Mouse (Mus musculus): ENCODE results near the gene Rrm1. TPM values are rescaled to one million over a fixed set of nuclear protein-coding genes. Genes with fewer than 3 reads are reported as not detected.
"Not testable (repeated sequence)": the region's sequence is repeated elsewhere in the genome, so short reads cannot be mapped to it uniquely, and the experiment has no call there.

The Rrm1 gene
- polyA plus RNA-seq, 1 experiment from 2014 or later = 66.4 TPM

DNA sequence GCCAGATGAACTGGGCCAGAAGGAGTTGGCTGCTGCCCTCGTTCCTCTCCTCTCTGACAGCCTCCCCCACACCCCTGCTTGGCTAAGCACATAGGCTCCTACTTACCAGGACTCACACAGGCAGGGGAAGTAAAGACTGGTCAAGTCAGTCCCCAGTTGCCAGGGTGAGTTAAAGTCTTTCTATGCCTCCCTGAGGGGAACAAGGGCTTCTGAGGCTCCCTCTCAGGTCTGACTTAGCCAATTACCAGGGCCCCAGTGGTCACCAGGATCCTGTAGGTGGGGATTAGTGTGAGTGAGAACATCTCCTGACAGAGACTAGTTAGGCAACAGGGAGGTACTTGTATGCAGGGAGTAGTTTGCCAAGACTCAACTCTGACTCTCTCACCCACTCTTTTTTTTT is 46.7 kb downstream of the Rrm1 start, which contains the start of gene Olfr544:
Gene Olfr544, minus strand, starts transcription at position 153 of the 400 bp plus-strand sequence.
- WGBS (ENCODE audit: insufficient replicate concordance) = 43% methylated on average over 1 of the region's 1 CpGs
- Histone ChIP-seq H3K4me1 (ENCODE audit: insufficient read depth) (0 out of 2 replicates have a peak, but pooled peaks cover 5% of the 10 kb centered on the region), H3K4me2 (ENCODE audit: low read depth, low read length) (no peak within 1 kb of the TSS), H3K27ac (ENCODE audit: low read depth) (no peak within 1 kb of the TSS), H3K27me3 (ENCODE audit: insufficient read depth, low read length) (no peaks in the 10 kb centered on the region), H3K36me3 (replicated peaks; ENCODE audit: insufficient read depth, low read length) (no peaks in the 10 kb centered on the region), H3K9me3 (ENCODE audit: low read length) (no peaks in the 10 kb centered on the region), H3K4me3 (ENCODE audit: low read depth, low read length) (no peak within 1 kb of the TSS), H3K9ac (replicated peaks) (no peak within 1 kb of the TSS)
- ATAC-seq (no peak), DNase-seq (no peak)
- TF ChIP-seq CTCF (IDR thresholded peaks at IDR 0.05; ENCODE audit: low read depth) (no peak), EP300 (IDR thresholded peaks at IDR 0.05; ENCODE audit: low read depth) (no peak)

DNA sequence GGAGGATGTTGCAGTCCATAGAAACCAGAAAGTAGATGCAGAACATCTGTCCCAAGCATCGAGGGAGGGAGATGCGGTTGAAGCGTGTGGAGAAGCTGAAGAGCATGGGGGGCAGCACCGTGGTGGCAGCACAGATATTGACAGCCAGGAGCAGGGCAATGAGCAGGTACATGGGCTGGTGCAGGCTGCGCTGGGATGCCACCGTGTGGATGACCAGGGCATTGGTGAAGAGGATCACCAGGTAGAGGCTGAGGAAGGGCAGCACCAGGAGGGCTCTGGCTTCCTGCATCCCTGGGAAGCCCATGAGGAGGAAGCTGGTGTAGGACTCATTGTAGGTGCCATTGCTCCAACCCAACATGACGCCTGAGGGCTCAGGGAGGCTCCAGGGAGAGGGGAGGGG is 52.9 kb downstream of the Rrm1 start:
- not testable (repeated sequence) for H3K27ac ChIP-seq (ENCODE audit: low read depth); ATAC-seq; H3K36me3 ChIP-seq (replicated peaks; ENCODE audit: insufficient read depth, low read length); H3K4me1 ChIP-seq (ENCODE audit: insufficient read depth); H3K4me3 ChIP-seq (ENCODE audit: low read depth, low read length); H3K4me2 ChIP-seq (ENCODE audit: low read depth, low read length); DNase-seq; H3K9ac ChIP-seq (replicated peaks); H3K9me3 ChIP-seq (ENCODE audit: low read length); H3K27me3 ChIP-seq (ENCODE audit: insufficient read depth, low read length)
- 53% methylated on average over 6 of the region's 7 CpGs for whole genome bisulfite sequencing (ENCODE audit: insufficient replicate concordance)

DNA sequence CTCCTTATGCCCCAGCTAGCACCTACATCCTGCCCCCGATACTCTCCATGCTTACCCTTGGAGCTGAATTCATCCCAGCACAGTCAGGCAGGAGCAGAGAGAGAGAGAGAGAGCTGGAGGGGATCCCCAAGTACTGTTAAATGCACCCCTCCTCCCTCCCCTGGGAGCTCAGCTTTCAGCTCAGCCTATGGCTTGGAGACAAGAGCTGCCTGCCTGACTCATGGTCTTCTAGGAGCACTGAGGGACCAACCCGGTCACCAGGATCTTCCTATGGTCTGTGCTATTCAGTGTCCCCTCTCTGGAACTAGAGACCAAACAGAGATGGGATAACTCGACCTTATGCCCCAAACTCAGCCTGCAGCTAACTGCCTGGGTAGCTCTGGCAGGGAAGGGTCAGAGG is 58.0 kb downstream of the Rrm1 start, which contains the start of gene Olfr545:
Gene Olfr545, minus strand, starts transcription at position 101 of the 400 bp plus-strand sequence.
- Histone ChIP-seq H3K4me1 (ENCODE audit: insufficient read depth) (no peaks in the 10 kb centered on the region), H3K9me3 (ENCODE audit: low read length) (no peaks in the 10 kb centered on the region), H3K4me3 (ENCODE audit: low read depth, low read length) (no peak within 1 kb of the TSS), H3K9ac (replicated peaks) (no peak within 1 kb of the TSS), H3K4me2 (ENCODE audit: low read depth, low read length) (no peak within 1 kb of the TSS), H3K27me3 (ENCODE audit: insufficient read depth, low read length) (no peaks in the 10 kb centered on the region), H3K36me3 (replicated peaks; ENCODE audit: insufficient read depth, low read length) (no peaks in the 10 kb centered on the region), H3K27ac (ENCODE audit: low read depth) (no peak within 1 kb of the TSS)
- ATAC-seq (no peak), DNase-seq (no peak)
- TF ChIP-seq CTCF (IDR thresholded peaks at IDR 0.05; ENCODE audit: low read depth) (no peak), EP300 (IDR thresholded peaks at IDR 0.05; ENCODE audit: low read depth) (no peak)
- 64% methylated on average over 3 of the region's 3 CpGs for WGBS (ENCODE audit: insufficient replicate concordance)

DNA sequence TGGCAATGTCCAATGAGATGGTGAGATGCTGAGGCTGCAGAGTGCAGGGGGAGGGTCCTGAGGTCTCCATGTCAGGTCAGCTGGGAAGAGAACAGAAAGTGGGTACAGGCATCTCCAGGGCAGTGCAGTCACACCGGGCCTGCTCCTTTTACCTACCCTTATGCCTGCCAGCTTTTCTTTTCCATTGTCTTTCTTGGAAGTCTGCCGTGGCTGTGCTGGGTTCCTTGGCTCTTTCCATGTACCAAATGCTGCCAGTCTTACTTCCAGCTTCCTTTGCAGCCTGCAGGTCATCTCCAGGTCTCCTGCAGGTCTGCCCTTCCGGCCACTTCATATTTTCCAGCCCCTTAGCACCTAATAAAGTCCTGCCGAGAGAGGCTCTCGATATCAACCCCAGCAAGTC is 60.5 kb downstream of the Rrm1 start:
- WGBS (ENCODE audit: insufficient replicate concordance) = 75% methylated on average over 5 of the region's 5 CpGs
- no peaks in the 10 kb centered on the region for H3K27me3 ChIP-seq (ENCODE audit: insufficient read depth, low read length)
- H3K9ac ChIP-seq (replicated peaks) = no peak overlapping the region
- no peaks in the 10 kb centered on the region for H3K36me3 ChIP-seq (replicated peaks; ENCODE audit: insufficient read depth, low read length)
- H3K27ac ChIP-seq (ENCODE audit: low read depth) = no peak overlapping the region
- H3K9me3 ChIP-seq (ENCODE audit: low read length) = no peaks in the 10 kb centered on the region
- DNase-seq (no peak), ATAC-seq (no peak)
- no peak for TF ChIP-seq CTCF (IDR thresholded peaks at IDR 0.05; ENCODE audit: low read depth)
- no peak for TF ChIP-seq EP300 (IDR thresholded peaks at IDR 0.05; ENCODE audit: low read depth)
- no peak overlapping the region for H3K4me2 ChIP-seq (ENCODE audit: low read depth, low read length)
- H3K4me1 ChIP-seq (ENCODE audit: insufficient read depth) = no peaks in the 10 kb centered on the region
- no peak overlapping the region for H3K4me3 ChIP-seq (ENCODE audit: low read depth, low read length)

DNA sequence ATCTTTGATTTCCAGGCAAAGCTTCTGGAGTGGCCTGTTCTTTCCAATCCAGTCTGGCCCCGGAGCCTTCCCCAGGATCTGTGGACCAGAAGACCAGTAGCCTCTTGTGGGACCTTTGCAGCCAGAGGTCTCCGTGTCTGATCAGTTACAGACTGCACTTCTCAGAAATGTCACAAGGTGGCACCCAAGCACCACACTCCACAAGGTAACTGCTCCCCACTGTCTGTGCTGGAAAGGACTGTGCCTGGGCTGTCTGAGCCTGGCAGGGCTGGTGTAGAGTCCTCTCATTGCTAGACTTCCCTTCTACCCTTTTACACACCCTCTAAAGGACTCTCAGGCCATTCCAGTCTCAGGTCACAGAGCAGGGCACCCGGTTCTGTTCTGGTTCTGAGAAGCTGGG is 65.4 kb downstream of the Rrm1 start:
- peak; percentile 57 for ATAC-seq
- H3K4me2 ChIP-seq (ENCODE audit: low read depth, low read length) = no peak overlapping the region
- H3K27me3 ChIP-seq (ENCODE audit: insufficient read depth, low read length) = no peaks in the 10 kb centered on the region
- H3K4me3 ChIP-seq (ENCODE audit: low read depth, low read length) = no peak overlapping the region
- H3K4me1 ChIP-seq (ENCODE audit: insufficient read depth) = no peaks in the 10 kb centered on the region
- no peak overlapping the region for H3K27ac ChIP-seq (ENCODE audit: low read depth)
- TF ChIP-seq CTCF (IDR thresholded peaks at IDR 0.05; ENCODE audit: low read depth) = peak; percentile 89
- no peak for TF ChIP-seq EP300 (IDR thresholded peaks at IDR 0.05; ENCODE audit: low read depth)
- WGBS (ENCODE audit: insufficient replicate concordance) = 32% methylated on average over 3 of the region's 3 CpGs
- no peaks in the 10 kb centered on the region for H3K9me3 ChIP-seq (ENCODE audit: low read length)
- no peaks in the 10 kb centered on the region for H3K36me3 ChIP-seq (replicated peaks; ENCODE audit: insufficient read depth, low read length)
- DNase-seq = peak; percentile 77
- no peak overlapping the region for H3K9ac ChIP-seq (replicated peaks)

DNA sequence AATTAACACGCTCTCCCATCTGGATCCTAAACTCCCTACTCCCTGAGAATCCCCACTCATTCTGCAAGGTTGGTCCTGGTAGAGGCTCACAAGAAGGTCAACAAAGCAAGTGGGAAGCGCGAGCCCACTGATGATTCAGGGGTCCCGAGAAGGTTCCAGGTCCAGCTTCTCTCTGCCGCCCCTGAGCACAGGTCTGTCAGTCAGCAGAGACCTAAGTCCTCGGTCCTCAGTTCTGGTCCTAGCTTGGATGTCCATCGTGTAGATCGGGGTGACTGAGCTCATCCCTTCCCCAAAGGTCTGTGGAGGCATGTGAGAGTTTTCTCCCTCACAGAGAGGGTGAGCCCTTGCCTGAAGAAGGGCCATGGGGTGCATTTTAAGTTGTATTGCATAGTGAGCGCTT is 66.6 kb downstream of the Rrm1 start:
- H3K9ac ChIP-seq (replicated peaks) = no peak overlapping the region
- H3K36me3 ChIP-seq (replicated peaks; ENCODE audit: insufficient read depth, low read length) = no peaks in the 10 kb centered on the region
- WGBS (ENCODE audit: insufficient replicate concordance) = 86% methylated on average over 9 of the region's 9 CpGs
- H3K4me2 ChIP-seq (ENCODE audit: low read depth, low read length) = no peak overlapping the region
- no peak for TF ChIP-seq EP300 (IDR thresholded peaks at IDR 0.05; ENCODE audit: low read depth)
- ATAC-seq (no peak), DNase-seq (no peak)
- no peak overlapping the region for H3K4me3 ChIP-seq (ENCODE audit: low read depth, low read length)
- no peaks in the 10 kb centered on the region for H3K4me1 ChIP-seq (ENCODE audit: insufficient read depth)
- no peak overlapping the region for H3K27ac ChIP-seq (ENCODE audit: low read depth)
- no peaks in the 10 kb centered on the region for H3K27me3 ChIP-seq (ENCODE audit: insufficient read depth, low read length)
- no peaks in the 10 kb centered on the region for H3K9me3 ChIP-seq (ENCODE audit: low read length)

DNA sequence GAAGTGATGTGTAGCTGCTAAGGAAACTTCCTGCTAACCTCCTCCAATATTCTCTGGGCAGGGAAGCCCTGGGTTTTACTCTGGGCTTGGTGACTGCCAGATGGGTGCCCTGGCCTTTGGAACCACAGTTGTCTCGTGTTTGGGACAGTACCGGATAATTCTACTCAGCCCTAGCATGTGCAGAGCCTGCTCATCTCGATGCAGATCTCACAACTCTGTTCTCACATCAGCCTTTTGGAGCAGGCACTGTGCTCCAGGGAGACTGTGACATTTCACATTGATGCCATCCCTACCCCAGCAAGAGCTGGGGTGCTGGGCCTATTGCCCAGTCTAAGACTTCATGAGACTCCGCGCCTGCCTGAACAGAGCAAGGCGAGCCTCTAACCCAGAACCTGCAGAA is 67.2 kb downstream of the Rrm1 start:
- H3K9ac ChIP-seq (replicated peaks) = no peak overlapping the region
- H3K9me3 ChIP-seq (ENCODE audit: low read length) = no peaks in the 10 kb centered on the region
- H3K27me3 ChIP-seq (ENCODE audit: insufficient read depth, low read length) = 0 out of 2 replicates have a peak, but pooled peaks cover 4% of the 10 kb centered on the region
- WGBS (ENCODE audit: insufficient replicate concordance) = 83% methylated on average over 6 of the region's 6 CpGs
- no peak overlapping the region for H3K4me3 ChIP-seq (ENCODE audit: low read depth, low read length)
- ATAC-seq (no peak), DNase-seq (no peak)
- no peaks in the 10 kb centered on the region for H3K4me1 ChIP-seq (ENCODE audit: insufficient read depth)
- H3K36me3 ChIP-seq (replicated peaks; ENCODE audit: insufficient read depth, low read length) = no peaks in the 10 kb centered on the region
- H3K4me2 ChIP-seq (ENCODE audit: low read depth, low read length) = no peak overlapping the region
- no peak overlapping the region for H3K27ac ChIP-seq (ENCODE audit: low read depth)
- no peak for TF ChIP-seq EP300 (IDR thresholded peaks at IDR 0.05; ENCODE audit: low read depth)
- TF ChIP-seq CTCF (IDR thresholded peaks at IDR 0.05; ENCODE audit: low read depth) = no peak
